Mouse (Mus musculus) CD4-positive, CD25-positive, alpha-beta regulatory T cell, adult 2 months (primary cell): Measurements from ENCODE around the gene Dnajb14.
"Not testable (repeated sequence)": the region's sequence is repeated elsewhere in the genome, so short reads cannot be mapped to it uniquely, and the experiment has no call there.

Experiments
- DNase-seq: peaks from one replicate; pipeline ENCODE4 v3.0.0-alpha.2; 2012; ENCODE audit warnings: low read depth, low spot score

Dnajb14 gene

DNA sequence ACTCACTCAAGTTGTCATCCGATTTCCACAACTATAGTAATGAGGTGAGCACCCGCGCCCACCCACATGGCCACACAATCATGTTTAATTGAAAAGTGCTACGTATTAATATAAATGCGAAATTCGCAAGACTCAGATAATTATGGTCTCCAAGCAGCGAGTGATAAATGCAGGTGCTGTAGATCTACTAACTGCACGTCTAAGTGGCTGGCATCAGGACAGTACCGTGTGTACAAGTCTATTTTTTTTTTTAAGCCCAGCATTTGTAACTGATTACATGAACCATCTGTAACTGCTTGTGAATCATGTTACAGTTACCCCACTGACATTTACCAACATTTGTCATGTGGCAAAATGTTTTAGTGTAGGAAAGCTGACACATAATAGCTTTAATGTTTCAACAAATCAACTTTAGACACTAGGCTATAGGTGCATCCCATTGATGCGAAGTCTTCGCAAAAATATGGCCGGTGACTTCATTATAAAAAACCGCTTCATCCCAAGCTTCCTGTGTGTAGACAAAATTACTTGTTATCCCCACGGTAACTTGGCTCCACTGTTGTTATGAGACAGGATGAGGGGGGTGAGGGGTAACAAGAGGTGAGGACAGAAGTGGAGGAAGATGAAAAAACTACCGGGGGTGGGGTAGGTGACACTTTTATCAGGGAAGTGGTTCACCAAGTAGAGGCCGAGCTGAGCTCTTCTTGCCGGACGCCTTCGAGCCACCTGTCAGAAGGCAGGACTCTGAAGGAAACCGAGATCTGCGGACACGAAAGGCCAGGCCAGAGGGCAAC lies 3.9 kb upstream of the Dnajb14 start:
- DNase-seq = no peak

DNA sequence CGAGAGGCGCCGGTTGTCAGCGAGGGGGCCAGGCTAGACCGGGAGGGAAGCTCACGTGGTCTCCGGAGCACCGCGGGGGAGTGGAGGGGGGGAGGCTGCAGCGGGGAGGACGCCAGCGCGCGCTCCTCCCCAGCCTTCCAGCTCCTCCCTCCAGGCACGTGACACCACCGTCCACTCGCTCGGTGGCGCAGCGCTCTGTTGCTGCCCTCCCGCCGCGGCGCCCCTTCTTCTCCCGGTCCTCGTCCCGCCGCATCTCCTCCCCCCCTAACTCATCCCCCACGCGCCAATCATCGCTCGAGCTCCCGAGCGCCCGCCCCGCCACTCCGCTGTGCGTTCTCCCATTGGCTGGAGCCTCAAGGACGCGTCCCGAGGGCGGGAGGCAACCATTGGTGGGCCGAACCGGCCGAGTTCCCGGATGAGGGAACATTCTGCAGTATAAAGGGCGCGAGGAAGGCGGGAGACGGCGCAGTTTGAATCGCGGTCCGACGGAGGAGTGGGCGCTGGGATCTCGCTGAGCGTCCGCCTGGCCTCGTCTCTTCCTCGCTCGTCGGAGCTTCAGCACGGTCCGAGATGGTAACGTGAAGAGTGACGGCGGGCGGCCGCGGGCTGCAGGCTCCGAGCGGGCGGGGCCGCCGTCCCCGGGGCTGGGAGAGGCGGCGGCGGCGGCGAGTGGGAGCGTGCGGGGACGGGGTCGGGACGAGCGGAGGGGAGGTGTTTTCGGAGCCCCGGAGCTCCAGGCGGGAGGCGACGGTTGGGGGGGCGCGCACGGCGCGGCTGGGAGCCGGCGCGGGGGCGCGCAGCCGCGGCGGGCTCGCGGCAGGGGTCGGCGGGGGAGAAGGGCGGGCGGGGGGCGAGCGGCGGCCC lies 3.1 kb upstream of the Dnajb14 start, which contains the start of gene H2afz:
TSS of gene H2afz (plus strand) at position 364 of the 864 bp plus-strand sequence.
- DNase-seq = peak; percentile 98

DNA sequence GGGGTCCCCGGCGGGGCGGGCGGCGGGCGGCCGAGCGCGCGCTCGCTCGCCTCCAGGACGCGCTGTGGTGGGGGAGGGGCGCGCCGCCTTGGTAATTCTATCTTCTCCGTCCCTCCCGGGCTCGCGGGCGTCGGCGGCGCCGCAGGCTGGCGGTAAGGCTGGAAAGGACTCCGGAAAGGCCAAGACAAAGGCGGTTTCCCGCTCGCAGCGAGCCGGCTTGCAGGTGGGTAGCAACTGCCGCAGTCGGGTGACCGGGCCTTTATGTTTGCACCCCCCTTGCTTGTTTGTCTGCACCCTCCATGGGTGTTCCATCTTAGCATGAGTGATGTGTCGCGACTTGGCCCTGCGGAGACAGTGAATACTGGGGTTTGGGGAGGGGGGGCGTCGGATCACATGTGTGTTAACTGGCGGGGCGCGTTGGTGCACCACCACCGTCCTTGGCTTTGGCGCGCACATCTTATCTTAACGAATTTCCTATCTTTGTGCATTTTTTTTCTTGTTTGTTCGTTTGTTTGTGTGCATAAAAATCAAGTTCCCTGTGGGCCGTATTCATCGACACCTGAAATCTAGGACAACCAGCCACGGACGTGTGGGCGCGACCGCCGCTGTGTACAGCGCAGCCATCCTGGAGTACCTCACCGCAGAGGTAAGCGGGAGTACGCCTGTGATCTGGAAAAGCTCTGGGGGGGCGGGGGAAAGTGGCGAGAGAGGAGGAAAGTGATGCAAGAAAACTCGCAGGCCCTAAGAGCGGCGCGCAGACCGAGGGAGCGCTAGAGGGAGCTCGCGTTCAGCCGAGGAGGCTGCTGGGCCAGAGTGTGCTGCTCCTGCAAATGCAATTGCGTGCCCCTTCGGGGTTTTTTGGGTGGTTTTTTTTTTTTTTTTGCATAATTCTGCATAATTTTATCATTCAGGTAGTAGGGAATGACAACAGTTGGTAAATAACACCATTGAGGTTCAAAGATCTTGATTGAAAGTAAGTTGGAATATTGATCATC lies 2.2 kb upstream of the Dnajb14 start:
- peak; percentile 96 for DNase-seq

- DNase-seq = no peak
Measured at GRCm38 (mm10) chr3:137867133-137867436, 390 bp upstream of the Dnajb14 start.

- DNase-seq = no peak
Measured at GRCm38 (mm10) chr3:137868094-137868913, 829 bp downstream of the Dnajb14 start.

- no peak for DNase-seq
Measured at GRCm38 (mm10) chr3:137869395-137869794, 1.9 kb downstream of the Dnajb14 start.

GRCm38 (mm10) chr3:137879313-137879712 lies 11.8 kb downstream of the Dnajb14 start:
- no peak for DNase-seq

DNA sequence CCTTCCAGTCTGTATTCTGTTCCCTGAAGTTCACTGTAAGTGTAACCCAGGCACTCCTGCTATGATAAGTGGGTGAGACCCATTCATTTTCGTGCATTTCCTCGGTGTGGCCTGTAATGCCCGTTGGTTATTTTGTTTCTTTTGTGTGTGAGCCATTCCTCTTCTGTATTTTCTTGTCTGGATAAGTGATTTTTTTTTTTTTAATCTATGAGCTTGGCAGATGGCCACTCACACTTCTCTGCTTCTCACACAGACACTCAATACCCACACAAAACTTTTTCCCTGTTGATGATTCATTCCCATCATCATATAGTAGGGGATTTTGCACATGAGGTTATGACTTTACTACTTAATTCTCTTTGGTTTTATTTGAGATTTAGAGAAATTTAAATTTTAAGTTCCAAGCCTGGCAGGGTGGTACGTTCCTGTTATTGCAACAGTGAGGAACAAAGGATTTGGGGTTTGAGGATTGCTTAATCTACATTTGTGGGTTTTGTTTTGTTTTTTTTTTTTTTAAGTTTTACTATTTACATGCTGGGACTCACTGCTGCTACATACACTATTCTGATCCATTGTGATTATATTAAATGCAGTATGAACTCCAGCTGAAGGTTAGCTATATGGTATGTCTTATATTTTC lies 12.8 kb downstream of the Dnajb14 start:
- no peak for DNase-seq

DNA sequence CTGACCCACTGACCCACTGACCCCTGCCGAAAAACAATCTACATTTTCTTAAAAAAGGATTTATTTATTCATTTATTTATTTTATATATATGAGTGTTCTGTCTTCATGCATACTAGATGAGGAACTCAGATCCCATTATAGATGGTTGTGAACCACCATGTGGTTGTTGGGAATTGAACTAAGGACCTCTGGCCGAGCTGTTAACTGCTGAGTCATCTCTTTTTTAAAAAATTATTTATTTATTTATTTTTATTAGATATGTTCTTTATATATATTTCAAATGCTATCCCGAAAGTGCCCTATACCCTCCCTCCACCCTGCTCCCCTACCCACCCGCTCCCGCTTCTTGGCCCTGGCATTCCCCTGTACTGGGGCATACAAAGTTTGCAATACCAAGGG lies 13.6 kb downstream of the Dnajb14 start:
- DNase-seq = no peak

GRCm38 (mm10) chr3:137887961-137888360 lies 20.5 kb downstream of the Dnajb14 start:
- no peak for DNase-seq

- no peak for DNase-seq
Measured at GRCm38 (mm10) chr3:137891089-137891488, 23.6 kb downstream of the Dnajb14 start.

GRCm38 (mm10) chr3:137892118-137892517 lies 24.6 kb downstream of the Dnajb14 start:
- DNase-seq = no peak

- DNase-seq = no peak
Measured at GRCm38 (mm10) chr3:137893789-137894188, 26.3 kb downstream of the Dnajb14 start.

- DNase-seq = peak; percentile 64
Measured at GRCm38 (mm10) chr3:137895196-137895595, 27.7 kb downstream of the Dnajb14 start.

DNA sequence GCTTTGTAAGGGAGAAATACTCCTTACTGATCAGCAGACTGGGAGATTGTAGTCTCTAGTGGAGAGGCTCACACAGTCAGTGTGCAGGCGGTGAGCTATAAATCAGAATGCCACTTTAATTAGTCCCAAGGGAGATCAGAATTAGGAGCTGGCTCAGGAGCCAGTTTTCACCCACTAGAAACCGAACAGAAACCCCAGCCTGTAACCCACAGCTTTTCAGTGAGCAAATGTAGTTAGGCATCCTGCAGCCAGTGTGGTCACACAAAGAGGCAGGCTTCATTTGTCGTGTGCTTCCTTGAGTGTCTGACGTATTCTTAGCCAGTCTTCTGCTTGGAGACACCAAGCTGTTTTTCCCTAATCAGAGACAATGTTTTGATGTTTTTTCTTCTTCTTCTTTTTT lies 28.9 kb downstream of the Dnajb14 start:
- no peak for DNase-seq

GRCm38 (mm10) chr3:137896867-137897266 lies 29.4 kb downstream of the Dnajb14 start:
- no peak for DNase-seq

DNA sequence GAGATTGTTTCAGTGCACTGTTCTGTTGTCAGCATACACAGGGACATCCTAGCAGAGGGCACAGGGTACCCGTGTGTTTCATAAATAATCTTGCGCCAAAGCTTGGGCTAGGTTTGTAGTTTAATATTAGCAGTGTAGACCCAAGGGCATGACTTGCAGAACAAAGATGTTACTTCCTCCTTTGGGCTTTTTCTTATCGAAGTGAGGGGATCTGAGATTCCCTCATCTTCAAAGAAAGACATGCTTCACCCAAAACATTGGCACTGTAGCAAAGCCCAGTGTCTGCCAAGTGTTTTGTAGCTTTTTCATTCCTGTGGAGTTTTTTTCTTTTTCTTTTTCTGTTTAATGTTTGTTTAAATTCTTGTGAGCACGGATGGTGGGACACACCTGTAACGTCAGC lies 30.2 kb downstream of the Dnajb14 start:
- DNase-seq = no peak

DNA sequence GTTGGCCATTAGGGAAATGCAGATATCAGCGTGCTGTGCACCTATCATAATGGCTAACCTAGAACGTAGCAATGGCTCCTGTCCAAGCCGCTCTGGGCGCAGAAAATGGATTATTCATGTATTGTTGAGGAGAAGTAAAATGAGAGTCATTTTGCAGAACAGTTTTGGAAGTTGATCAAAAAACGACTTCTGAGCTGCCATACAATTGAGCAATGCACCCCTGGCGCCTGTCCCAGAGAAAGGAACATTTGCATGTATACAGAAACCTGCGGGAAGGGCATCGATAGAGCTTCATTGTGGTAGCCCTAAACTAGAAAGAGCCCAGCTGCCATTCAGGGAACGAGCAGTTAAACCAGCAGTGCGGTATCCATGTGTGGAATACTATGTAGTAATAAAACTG lies 32.7 kb downstream of the Dnajb14 start:
- DNase-seq = no peak

- DNase-seq = no peak
Measured at GRCm38 (mm10) chr3:137913093-137913492, 45.6 kb downstream of the Dnajb14 start.

- not testable (repeated sequence) for DNase-seq
Measured at GRCm38 (mm10) chr3:137914567-137914966, 47.1 kb downstream of the Dnajb14 start.
